Mouse (Mus musculus) heart, embryonic 14.5 days (tissue): ENCODE results near the gene Tfdp2. TPM values are rescaled to one million over a fixed set of nuclear protein-coding genes. Genes with fewer than 3 reads are reported as not detected.

Experiments
- ATAC-seq: fragments of 200-750 bp; cut with Nextera tagmentation; 2 replicates; pipeline ENCODE4 v1.8.0; 2017; ENCODE audit warnings: low read depth, moderate TSS enrichment; ENCODE audit not compliant: insufficient number of reproducible peaks, insufficient read depth, low FRiP score
- H3K27ac ChIP-seq, 2 experiments: fragments of 200-500 bp in 1 of 2; fragments of 300-500 bp in 1 of 2; sonication (generic) in 1 of 2; replicated peaks in 1 of 2; 2 replicates each; pipeline ENCODE4 v1.5.1; 2012 to 2014; ENCODE audit warnings: low read depth in 2 of 2, low read length in 2 of 2, control low read depth in 1 of 2, mild to moderate bottlenecking in 1 of 2, mixed read lengths in 1 of 2; ENCODE audit not compliant: control insufficient read depth in 1 of 2, insufficient read depth in 1 of 2
- H3K27me3 ChIP-seq: fragments of 300-500 bp; sonication (generic); 2 replicates; pipeline ENCODE4 v1.6.1; 2014; ENCODE audit warnings: mild to moderate bottlenecking, low read length, control low read depth; ENCODE audit not compliant: control insufficient read depth, insufficient read depth
- H3K36me3 ChIP-seq: fragments of 300-500 bp; sonication (generic); 2 replicates; pipeline ENCODE4 v1.6.1; 2014; ENCODE audit warnings: mild to moderate bottlenecking, control low read depth, low read length, mixed read lengths; ENCODE audit not compliant: control insufficient read depth, insufficient read depth
- H3K4me1 ChIP-seq, 2 experiments: fragments of 200-500 bp in 1 of 2; fragments of 300-500 bp in 1 of 2; sonication (generic) in 1 of 2; 2 replicates each; pipeline ENCODE4 v1.6.1; 2012 to 2014; ENCODE audit warnings: low read length in 2 of 2, control low read depth in 1 of 2, mixed read lengths in 1 of 2; ENCODE audit not compliant: control insufficient read depth in 2 of 2, insufficient read depth in 2 of 2
- H3K4me2 ChIP-seq: fragments of 300-500 bp; sonication (generic); 2 replicates; pipeline ENCODE4 v1.6.1; 2014; ENCODE audit warnings: mild to moderate bottlenecking, low read length
- H3K4me3 ChIP-seq, 2 experiments: fragments of 200-500 bp in 1 of 2; fragments of 300-500 bp in 1 of 2; sonication (generic) in 1 of 2; 2 replicates each; pipeline ENCODE4 v1.5.1; 2012 to 2014; ENCODE audit warnings: low read length in 2 of 2, mild to moderate bottlenecking in 2 of 2, control low read depth in 1 of 2, low read depth in 1 of 2, moderate library complexity in 1 of 2; ENCODE audit not compliant: control insufficient read depth in 1 of 2, insufficient read depth in 1 of 2
- H3K9ac ChIP-seq: fragments of 300-500 bp; sonication (generic); 2 replicates; pipeline ENCODE4 v1.6.1; 2014; ENCODE audit warnings: mild to moderate bottlenecking, low read length
- H3K9me3 ChIP-seq: fragments of 300-500 bp; sonication (generic); 2 replicates; pipeline ENCODE4 v1.6.1; 2016; ENCODE audit warnings: low read length, control low read depth; ENCODE audit not compliant: control insufficient read depth
- WGBS: fragments of 180-500 bp; shearing (Covaris S2); extraction: QIAGEN DNeasy Blood & Tissue Kit; methylation state at CpG from one replicate; pipeline ENCODE4 v1.1.7; 2014; 5-methylcytosine and 5-hydroxymethylcytosine counted together
- polyA plus RNA-seq: library from polyadenylated mRNA; unstranded; fragments of >200 nt; fragmentation: Nextera tagmentation; extraction: Ambion mirVana; gene quantifications from 2 replicates; pipeline ENCODE4 v1.2.1, GENCODE M21; 2014

Tfdp2 gene
- polyA plus RNA-seq, 1 experiment from 2014 or later = 38.1 TPM

DNA sequence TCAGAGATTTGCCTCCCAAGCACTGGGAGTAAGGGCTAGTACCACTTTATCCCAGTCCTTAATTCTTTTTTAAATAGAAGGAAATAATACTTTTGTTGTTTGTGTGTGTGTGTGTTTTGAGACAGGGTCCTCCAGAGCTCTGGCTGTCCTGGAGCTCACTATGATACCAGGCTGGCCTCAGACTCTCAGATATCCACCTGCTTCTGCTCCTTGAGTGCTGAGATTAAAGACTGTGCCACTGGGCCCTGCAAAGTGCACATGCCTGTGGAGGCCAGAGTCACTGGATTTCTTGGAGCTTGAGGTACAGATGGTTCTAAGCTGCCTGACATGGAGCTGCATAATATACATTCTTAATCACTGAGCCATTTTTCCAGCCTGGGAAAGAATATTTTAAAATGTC, 32.2 kb downstream of the Tfdp2 start:
- Histone ChIP-seq H3K36me3 (no peaks in the 10 kb centered on the region), H3K4me3 (no peak overlapping the region), H3K27me3 (no peaks in the 10 kb centered on the region), H3K4me1 (no peaks in the 10 kb centered on the region), H3K27ac (no peak overlapping the region), H3K9ac (no peak overlapping the region), H3K9me3 (no peaks in the 10 kb centered on the region), H3K4me2 (no peak overlapping the region)
- no peak for ATAC-seq

DNA sequence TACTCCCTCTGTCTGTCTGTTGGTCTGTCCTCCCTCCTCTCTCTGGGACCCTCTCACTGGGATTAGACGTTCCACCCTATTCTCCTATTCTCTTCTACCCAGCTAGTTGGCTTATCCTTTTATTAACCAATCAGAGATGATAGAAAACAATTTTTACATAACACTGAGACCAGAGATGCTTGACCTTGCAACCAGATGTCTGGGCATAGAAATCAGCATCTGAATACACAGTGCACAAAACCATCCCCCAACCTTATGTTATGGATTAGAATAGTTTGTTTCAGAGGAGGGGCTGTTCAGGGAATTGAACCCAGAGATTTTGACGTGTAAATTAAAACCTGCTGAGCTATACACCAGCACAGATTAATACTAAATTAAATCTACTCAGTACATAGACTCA, 34.2 kb downstream of the Tfdp2 start:
- Histone ChIP-seq H3K27ac (no peak overlapping the region), H3K4me2 (no peak overlapping the region), H3K9ac (no peak overlapping the region), H3K9me3 (no peaks in the 10 kb centered on the region), H3K4me1 (no peaks in the 10 kb centered on the region), H3K36me3 (no peaks in the 10 kb centered on the region), H3K27me3 (no peaks in the 10 kb centered on the region), H3K4me3 (no peak overlapping the region)
- ATAC-seq = no peak
- 78% methylated on average over 2 of the region's 2 CpGs for WGBS

DNA sequence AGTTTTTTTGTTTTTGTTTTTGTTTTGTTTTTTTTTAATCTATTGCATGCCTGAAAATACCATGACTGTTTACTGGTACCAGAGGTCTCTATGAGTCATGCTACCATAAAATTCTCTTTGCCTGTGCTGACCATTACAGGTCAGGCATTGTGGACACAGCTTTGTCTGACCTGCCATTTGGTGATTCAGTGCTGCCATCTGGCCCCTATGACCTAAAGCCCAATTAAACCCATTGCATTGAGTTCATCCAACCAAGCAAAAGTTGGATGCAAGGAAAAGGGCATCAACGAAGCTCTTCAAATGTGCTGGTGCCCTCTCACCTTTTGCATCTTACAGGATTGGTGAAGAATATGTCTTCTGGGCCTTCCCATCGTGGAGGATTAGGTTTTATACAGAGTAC, 39.4 kb downstream of the Tfdp2 start:
- Histone ChIP-seq H3K4me3 (no peak overlapping the region), H3K27me3 (no peaks in the 10 kb centered on the region), H3K4me2 (no peak overlapping the region), H3K9ac (no peak overlapping the region), H3K27ac (no peak overlapping the region), H3K9me3 (no peaks in the 10 kb centered on the region), H3K36me3 (no peaks in the 10 kb centered on the region), H3K4me1 (no peaks in the 10 kb centered on the region)
- no peak for ATAC-seq
- 86% methylated on average over 2 of the region's 2 CpGs for WGBS

DNA sequence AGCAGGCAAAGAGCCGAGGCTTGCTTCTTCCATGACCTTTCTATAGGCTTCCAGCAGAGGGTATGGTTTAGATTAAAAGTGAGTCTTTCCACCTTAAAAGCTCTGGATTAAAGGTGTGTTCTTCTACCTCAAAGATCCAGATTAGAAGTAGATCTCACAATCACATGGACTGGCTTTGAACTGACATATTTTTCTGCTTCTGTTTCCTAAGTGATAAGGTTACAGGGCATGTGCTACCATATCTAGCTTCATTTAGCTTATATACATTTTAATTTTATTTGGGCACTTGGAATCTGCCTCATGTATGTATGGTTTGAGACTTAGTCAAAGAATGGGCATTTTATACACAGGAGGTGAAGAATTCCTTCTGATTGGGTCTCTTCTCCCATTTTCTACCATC, 41.3 kb downstream of the Tfdp2 start:
- H3K27me3 ChIP-seq = no peaks in the 10 kb centered on the region
- H3K9ac ChIP-seq = no peak overlapping the region
- H3K9me3 ChIP-seq = no peaks in the 10 kb centered on the region
- H3K36me3 ChIP-seq = no peaks in the 10 kb centered on the region
- H3K4me1 ChIP-seq = peaks cover 4 to 6% of the 10 kb centered on the region in 2 experiments; a peak in 3 of 4 replicates
- H3K4me3 ChIP-seq = no peak overlapping the region
- ATAC-seq = no peak
- WGBS = 86% methylated on average over 1 of the region's 1 CpGs
- H3K27ac ChIP-seq = no peak overlapping the region
- H3K4me2 ChIP-seq = no peak overlapping the region

DNA sequence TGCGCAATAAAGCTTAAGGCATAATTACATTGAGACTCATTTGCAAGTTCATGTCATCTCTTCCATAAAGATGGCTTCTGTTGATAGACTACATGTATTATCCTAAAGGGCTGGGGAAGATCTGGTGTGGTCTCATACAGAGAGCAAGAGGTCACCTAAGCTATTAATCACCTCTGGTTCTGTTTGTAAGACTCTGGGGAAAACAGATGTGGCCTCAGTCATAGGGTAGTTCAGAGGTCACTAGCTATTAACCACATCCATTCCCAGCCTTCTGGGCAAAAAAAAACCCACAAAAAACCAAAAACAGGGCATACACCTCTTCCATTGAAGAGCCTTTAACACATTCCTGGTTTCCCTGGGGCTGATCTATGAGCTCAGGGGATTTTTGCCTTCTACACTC, 42.2 kb downstream of the Tfdp2 start:
- Histone ChIP-seq H3K36me3 (no peaks in the 10 kb centered on the region), H3K27ac (no peak overlapping the region), H3K4me1 (peaks cover 4 to 6% of the 10 kb centered on the region in 2 experiments; a peak in 3 of 4 replicates), H3K4me2 (no peak overlapping the region), H3K27me3 (no peaks in the 10 kb centered on the region), H3K9me3 (no peaks in the 10 kb centered on the region), H3K4me3 (no peak overlapping the region), H3K9ac (no peak overlapping the region)
- 87% methylated on average over 1 of the region's 1 CpGs for whole genome bisulfite sequencing
- ATAC-seq = no peak

DNA sequence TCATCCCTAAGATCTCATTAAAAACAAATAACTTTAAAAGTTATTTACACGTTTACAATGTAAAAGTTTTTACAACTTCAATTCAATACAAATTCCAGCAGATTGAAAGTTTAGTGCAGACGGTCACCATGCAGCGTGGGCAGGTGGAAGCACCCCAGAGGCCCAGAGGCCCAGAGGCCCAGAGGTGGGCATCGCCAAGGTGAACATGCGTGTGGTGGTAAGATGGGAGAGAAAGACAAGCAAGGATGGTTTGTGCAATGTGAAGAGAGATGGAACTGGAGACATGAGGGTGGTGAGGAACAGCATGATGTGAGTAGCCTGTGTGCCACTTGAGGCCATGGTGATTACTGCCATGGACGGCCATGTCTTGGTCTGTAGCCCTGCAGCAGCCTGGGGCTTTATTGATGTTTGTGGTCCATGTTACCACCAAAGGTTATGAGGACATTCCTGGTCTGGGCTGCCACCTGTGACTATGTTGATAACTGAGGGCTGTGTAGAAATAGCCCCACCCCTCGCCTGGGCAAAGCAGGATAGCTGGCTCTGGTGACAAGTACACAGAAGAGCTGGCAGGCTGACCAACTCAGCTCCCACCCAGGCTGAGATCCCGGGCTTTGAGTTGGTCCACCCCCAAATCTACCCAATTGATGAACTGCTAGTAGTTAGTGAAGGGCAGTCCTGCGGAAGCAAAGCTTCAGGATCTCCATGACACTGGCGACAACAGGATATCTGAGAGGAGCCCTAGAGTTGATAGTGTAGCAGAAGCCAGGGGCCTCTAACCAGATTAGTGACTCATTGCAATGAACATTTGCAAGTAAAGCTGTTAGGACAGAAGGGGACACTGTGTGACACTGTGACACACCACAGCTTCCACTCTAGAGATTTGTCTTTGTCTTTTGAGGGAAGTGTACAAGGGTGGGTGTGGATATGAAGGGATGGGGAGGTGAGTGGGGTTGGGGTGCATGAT, 45.3 kb downstream of the Tfdp2 start:
- H3K9me3 ChIP-seq = no peaks in the 10 kb centered on the region
- no peak overlapping the region for H3K4me2 ChIP-seq
- H3K9ac ChIP-seq = no peak overlapping the region
- H3K36me3 ChIP-seq = no peaks in the 10 kb centered on the region; the same call in 1 of the 2 replicates
- no peaks in the 10 kb centered on the region for H3K27me3 ChIP-seq
- H3K27ac ChIP-seq = no peak overlapping the region
- WGBS = 70% methylated on average over 10 of the region's 10 CpGs
- ATAC-seq = no peak
- H3K4me3 ChIP-seq = no peak overlapping the region
- peaks cover 4 to 6% of the 10 kb centered on the region in 2 experiments; a peak in 3 of 4 replicates for H3K4me1 ChIP-seq

DNA sequence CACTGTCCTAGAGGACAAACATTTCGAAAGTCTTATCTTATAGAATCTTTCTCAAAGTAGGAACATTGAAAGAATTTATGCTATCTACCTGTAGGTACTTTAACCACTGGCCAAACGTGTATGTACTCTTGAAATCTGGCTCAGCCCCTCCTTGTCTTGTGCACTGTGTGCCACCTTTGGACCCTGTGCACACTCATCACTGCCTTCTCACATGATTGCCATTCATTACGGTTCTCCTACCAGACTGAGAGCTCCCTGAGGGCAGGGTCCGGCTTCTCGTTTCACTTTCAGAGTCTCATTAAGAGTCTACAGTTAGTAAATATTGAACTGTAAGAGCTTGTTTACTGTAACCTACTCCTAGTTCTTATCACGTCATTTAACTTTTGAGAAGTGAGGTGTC, 47.8 kb downstream of the Tfdp2 start:
- ATAC-seq = no peak
- H3K27me3 ChIP-seq = no peaks in the 10 kb centered on the region
- H3K27ac ChIP-seq = no peak overlapping the region
- no peak overlapping the region for H3K4me3 ChIP-seq
- no peaks in the 10 kb centered on the region; the same call in 1 of the 2 replicates for H3K36me3 ChIP-seq
- 85% methylated on average over 6 of the region's 6 CpGs for WGBS
- no peaks in the 10 kb centered on the region for H3K9me3 ChIP-seq
- peaks cover 4 to 6% of the 10 kb centered on the region in 2 experiments; a peak in 3 of 4 replicates for H3K4me1 ChIP-seq
- H3K9ac ChIP-seq = no peak overlapping the region
- H3K4me2 ChIP-seq = no peak overlapping the region
